Mouse (Mus musculus) lung, embryonic 15.5 days (tissue): Measurements from ENCODE around the gene Dnah9. TPM values are rescaled to one million over a fixed set of nuclear protein-coding genes. Genes with fewer than 3 reads are reported as not detected.

Experiments used
- ATAC-seq: fragments of 200-750 bp; cut with Nextera tagmentation; 2 replicates; pipeline ENCODE4 v1.8.0; 2017; ENCODE audit warnings: moderate number of reproducible peaks, borderline replicate concordance; ENCODE audit not compliant: low FRiP score, low TSS enrichment; ENCODE audit errors: extremely low read depth
- H3K27ac ChIP-seq: fragments of 300-500 bp; sonication (generic); 2 replicates; pipeline ENCODE4 v1.5.1; 2015; ENCODE audit warnings: moderate library complexity, mild to moderate bottlenecking, inconsistent platforms
- H3K27me3 ChIP-seq: fragments of 300-500 bp; sonication (generic); 2 replicates; pipeline ENCODE4 v1.6.1; 2015; ENCODE audit warnings: inconsistent platforms
- H3K36me3 ChIP-seq: fragments of 300-500 bp; sonication (generic); 2 replicates; pipeline ENCODE4 v1.6.1; 2015; ENCODE audit warnings: inconsistent platforms
- H3K4me1 ChIP-seq: fragments of 300-500 bp; sonication (generic); 2 replicates; pipeline ENCODE4 v1.6.1; 2015; ENCODE audit warnings: inconsistent platforms
- H3K4me2 ChIP-seq: fragments of 300-500 bp; sonication (generic); 2 replicates; pipeline ENCODE4 v1.6.1; 2015; ENCODE audit warnings: inconsistent platforms, mild to moderate bottlenecking, moderate library complexity
- H3K4me3 ChIP-seq: fragments of 300-500 bp; sonication (generic); 2 replicates; pipeline ENCODE4 v1.5.1; 2015; ENCODE audit warnings: mild to moderate bottlenecking, inconsistent platforms
- H3K9ac ChIP-seq: fragments of 300-500 bp; sonication (generic); 2 replicates; pipeline ENCODE4 v1.6.1; 2015; ENCODE audit warnings: inconsistent platforms
- H3K9me3 ChIP-seq: fragments of 300-500 bp; sonication (generic); 2 replicates; pipeline ENCODE4 v1.6.1; 2016; ENCODE audit warnings: inconsistent platforms
- WGBS: fragments of 180-500 bp; shearing (Covaris S2); methylation state at CpG from one replicate; pipeline ENCODE4 v1.1.7; 2015; 5-methylcytosine and 5-hydroxymethylcytosine counted together
- polyA plus RNA-seq: library from polyadenylated mRNA; unstranded; fragments of >200 nt; fragmentation: Nextera tagmentation; extraction: Ambion mirVana; gene quantifications from 2 replicates; pipeline ENCODE4 v1.2.1, GENCODE M21; 2015

The Dnah9 gene
- polyA plus RNA-seq, 1 experiment from 2014 or later, result 0.42 TPM

DNA sequence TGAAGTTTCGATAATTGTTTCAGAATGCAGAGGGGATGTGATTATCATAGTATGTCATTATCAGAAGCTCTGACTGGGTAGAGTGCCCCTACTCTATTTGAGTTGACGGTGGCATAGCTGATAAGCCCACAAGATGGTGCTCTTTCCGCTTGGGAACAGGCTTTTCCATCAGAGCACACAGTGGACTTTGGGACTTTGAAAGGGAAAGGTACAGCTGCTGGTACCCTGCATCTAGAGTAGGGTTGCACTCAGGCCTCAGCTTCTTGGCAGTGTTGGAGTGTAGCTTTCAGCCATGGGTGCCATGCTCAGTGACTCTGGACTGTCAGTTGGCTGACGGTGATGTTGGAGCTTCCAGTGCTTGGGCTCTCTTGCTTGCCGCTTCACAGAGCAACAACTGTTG, 348.1 kb downstream of the Dnah9 start:
- whole genome bisulfite sequencing, result 71% methylated on average over 5 of the region's 5 CpGs
- no peak for ATAC-seq

DNA sequence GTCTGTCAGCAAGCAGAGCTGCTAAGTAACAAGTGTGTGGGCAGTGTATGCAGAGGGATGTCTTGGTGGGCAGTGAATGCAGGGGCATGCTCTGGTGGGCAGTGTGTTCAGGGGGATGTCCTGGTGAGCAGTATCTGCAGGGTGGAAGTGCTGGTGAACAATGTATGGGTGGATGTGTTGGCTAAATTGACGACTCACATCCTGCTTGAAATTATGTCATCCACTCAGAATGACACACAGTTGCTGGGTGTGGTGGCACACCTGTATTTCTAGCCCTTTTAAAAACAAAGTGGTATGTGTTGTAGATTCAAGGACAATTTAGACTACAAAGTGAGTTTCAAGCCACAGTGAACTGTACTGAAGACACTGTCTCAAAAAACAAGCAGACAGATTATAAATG, 350.2 kb downstream of the Dnah9 start:
- Histone ChIP-seq H3K27ac (no peak overlapping the region), H3K9ac (no peak overlapping the region), H3K36me3 (peaks cover 44% of the 10 kb centered on the region), H3K4me2 (no peak overlapping the region), H3K9me3 (no peaks in the 10 kb centered on the region), H3K4me3 (no peak overlapping the region), H3K4me1 (no peaks in the 10 kb centered on the region), H3K27me3 (no peaks in the 10 kb centered on the region)
- ATAC-seq, result no peak
- WGBS, result 41% methylated on average over 1 of the region's 1 CpGs

More for the DNA sequence above, 348.1 kb downstream of the Dnah9 start:
- no peak overlapping the region for H3K27ac ChIP-seq
- no peak overlapping the region for H3K4me2 ChIP-seq
- H3K36me3 ChIP-seq, result peaks cover 43% of the 10 kb centered on the region
- H3K9ac ChIP-seq, result no peak overlapping the region
- H3K9me3 ChIP-seq, result no peaks in the 10 kb centered on the region
- no peaks in the 10 kb centered on the region for H3K27me3 ChIP-seq
- no peak overlapping the region for H3K4me3 ChIP-seq
- H3K4me1 ChIP-seq, result no peaks in the 10 kb centered on the region

DNA sequence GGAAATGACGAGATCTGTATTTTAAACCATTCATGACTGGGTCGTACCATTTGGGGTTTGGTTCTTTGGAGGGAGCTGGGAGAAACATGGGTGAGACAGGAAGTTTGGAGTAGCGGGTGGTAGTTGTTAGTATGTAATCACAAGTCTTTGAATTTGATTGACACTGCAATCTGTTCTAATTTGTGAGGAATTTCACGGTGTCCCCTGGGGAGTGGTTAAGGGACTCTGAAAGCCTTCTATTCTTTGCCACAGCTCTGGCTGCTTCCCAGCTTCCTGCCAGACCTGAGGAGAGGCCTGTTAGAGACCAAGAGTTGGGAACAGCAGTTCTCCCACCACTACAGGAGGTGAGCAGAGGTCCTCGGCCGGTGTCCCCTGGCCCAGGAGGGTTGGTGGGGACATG, 352.1 kb downstream of the Dnah9 start:
- no peak for ATAC-seq
- WGBS, result 74% methylated on average over 6 of the region's 6 CpGs
- peaks cover 30% of the 10 kb centered on the region; the same call in 1 of the 2 replicates for H3K36me3 ChIP-seq
- no peak overlapping the region for H3K4me3 ChIP-seq
- H3K4me1 ChIP-seq, result no peaks in the 10 kb centered on the region
- no peak overlapping the region for H3K4me2 ChIP-seq
- no peak overlapping the region for H3K9ac ChIP-seq
- H3K9me3 ChIP-seq, result no peaks in the 10 kb centered on the region
- no peaks in the 10 kb centered on the region for H3K27me3 ChIP-seq
- H3K27ac ChIP-seq, result no peak overlapping the region

DNA sequence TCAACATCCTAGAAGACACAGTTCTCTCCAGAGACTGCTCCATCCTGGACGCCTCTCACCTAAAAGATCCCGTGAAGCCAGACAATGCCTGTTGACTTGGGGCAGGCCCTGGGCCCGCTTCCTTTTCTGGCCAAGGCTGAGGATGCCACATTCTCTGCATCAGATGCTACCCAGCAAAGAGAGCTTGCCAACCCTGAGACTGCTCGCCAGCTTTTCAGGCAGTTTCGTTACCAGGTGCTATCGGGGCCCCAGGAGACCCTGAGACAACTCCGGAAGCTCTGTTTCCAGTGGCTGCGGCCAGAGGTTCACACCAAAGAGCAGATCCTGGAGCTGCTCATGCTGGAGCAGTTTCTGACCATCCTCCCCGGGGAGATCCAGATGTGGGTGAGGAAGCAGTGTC, 354.0 kb downstream of the Dnah9 start:
- Histone ChIP-seq H3K27me3 (no peaks in the 10 kb centered on the region), H3K4me3 (no peak overlapping the region), H3K27ac (no peak overlapping the region), H3K9ac (no peak overlapping the region), H3K4me1 (no peaks in the 10 kb centered on the region), H3K4me2 (no peak overlapping the region), H3K36me3 (peaks cover 27% of the 10 kb centered on the region; the same call in 1 of the 2 replicates), H3K9me3 (no peaks in the 10 kb centered on the region)
- 87% methylated on average over 9 of the region's 9 CpGs for WGBS
- ATAC-seq, result no peak

DNA sequence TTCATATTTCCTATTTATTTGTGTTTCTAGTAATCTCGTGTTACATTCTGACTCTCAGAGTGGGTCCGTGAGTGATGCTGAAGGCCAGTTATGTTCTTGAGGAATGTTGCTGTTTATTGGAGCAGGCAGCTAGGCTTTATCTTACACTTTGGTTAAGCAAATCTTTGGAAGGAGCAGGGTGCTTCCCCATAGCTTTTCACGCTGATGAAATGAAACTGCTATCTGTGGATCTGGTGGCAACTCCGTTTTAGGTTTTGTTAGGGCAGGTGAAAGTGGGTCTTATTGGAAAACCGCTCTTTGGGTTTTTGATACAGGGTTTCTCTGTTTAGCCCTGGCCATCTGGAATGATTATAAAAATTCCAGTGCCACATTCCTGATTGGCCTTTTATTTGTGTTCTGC, 356.3 kb downstream of the Dnah9 start:
- no peak for ATAC-seq
- peaks cover 24% of the 10 kb centered on the region; the same call in 1 of the 2 replicates for H3K36me3 ChIP-seq
- peaks cover 4% of the 10 kb centered on the region for H3K4me1 ChIP-seq
- H3K9ac ChIP-seq, result no peak overlapping the region
- WGBS, result 35% methylated on average over 5 of the region's 5 CpGs
- no peak overlapping the region for H3K4me2 ChIP-seq
- no peak overlapping the region for H3K27ac ChIP-seq
- H3K9me3 ChIP-seq, result no peaks in the 10 kb centered on the region
- no peaks in the 10 kb centered on the region for H3K27me3 ChIP-seq
- no peak overlapping the region for H3K4me3 ChIP-seq

DNA sequence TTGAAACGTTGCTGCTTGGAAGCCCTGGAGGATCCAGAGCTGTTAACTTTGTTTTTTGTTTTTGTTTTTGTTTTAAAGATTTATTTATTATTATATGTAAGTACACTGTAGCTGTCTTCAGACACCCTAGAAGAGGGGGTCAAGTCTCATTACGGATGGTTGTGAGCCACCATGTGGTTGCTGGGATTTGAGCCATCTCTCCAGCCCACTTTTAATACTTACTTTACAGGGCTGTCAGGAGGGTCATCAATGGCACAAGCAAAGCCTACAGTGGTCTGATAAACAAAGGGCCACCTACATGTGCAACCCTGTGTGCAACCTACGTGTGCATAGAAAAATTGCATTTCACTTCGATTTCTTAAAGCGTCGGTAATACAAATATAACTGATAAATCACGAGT, 360.8 kb downstream of the Dnah9 start:
- 31% methylated on average over 7 of the region's 7 CpGs for WGBS
- H3K4me2 ChIP-seq, result peak overlapping the region; percentile 90
- peak overlapping the region; percentile 85 for H3K4me3 ChIP-seq
- ATAC-seq, result no peak
- peak overlapping the region; percentile 79 for H3K9ac ChIP-seq
- H3K4me1 ChIP-seq, result peaks cover 7% of the 10 kb centered on the region
- H3K27ac ChIP-seq, result peak overlapping the region; percentile 92
- no peaks in the 10 kb centered on the region for H3K36me3 ChIP-seq
- no peaks in the 10 kb centered on the region for H3K27me3 ChIP-seq
- H3K9me3 ChIP-seq, result no peaks in the 10 kb centered on the region

DNA sequence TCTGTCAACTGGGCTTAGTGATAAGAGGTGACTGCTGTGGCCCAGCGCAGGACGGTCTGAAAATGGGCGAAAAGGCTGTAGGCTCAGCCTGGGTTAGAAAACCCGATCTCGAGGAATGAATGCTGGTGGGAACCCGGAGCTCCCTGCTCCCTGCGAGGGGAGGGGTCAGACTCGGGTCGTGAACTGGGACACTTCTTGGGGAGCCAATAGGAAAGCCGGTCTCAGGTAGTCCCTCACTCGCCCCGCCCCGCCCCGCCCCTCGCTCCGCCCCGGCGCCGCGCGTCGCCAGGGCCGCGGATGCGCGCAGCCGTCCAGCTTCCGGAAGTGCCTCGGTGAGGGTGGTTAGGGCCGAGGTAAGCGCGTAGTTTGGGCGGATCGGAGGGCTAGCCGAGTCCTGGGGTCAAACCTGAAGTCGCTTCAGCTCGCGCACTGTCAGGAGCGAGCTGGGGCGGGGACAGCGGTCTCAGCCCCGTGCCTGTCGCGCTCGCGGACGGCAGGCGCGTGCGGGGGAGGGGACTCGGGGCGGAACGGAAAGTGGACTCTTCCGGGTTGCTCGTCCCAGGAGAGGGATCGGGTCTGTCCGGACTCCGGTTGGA, 361.3 kb downstream of the Dnah9 start, which contains the start of gene Zkscan6:
Gene Zkscan6, plus strand, starts transcription at position 267 of the 596 bp plus-strand sequence.
- Histone ChIP-seq H3K9ac (peak within 1 kb of the TSS; percentile 79), H3K4me3 (peak within 1 kb of the TSS; percentile 85), H3K9me3 (no peaks in the 10 kb centered on the region), H3K4me2 (peak within 1 kb of the TSS; percentile 90), H3K27ac (peak within 1 kb of the TSS; percentile 92), H3K27me3 (no peaks in the 10 kb centered on the region), H3K36me3 (no peaks in the 10 kb centered on the region), H3K4me1 (peaks cover 7% of the 10 kb centered on the region)
- peak; percentile 99 for ATAC-seq
- under 1% methylated on average over 57 of the region's 58 CpGs for WGBS

DNA sequence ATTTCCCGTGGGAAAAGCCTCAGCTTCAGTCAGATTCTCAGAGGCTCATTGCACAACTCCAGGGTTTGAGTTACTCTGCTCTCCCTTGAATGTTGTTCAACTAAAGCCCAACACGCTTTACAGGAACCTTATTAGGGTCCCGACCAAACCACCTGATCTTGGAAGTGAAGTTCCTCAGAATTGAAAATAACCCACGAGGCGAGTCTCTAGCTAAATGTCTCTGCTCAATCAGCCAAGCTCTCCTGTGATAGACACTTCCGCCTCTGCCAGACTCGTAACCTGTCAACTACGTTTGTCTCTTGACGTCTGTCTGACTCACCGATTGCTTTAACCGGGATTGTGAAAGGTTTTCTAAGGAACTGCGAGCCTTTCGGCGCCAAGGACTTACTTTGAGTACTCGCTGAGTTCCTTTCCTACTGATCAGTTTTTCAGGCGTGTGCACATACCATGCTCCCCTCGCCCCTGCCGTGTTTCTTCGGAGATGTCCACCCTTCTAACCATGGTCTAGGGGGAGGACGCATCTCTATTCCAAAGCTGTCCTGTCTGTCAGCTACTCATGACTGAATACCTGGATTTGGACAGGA, 361.9 kb downstream of the Dnah9 start:
- WGBS, result 1% methylated on average over 20 of the region's 20 CpGs
- H3K27ac ChIP-seq, result peak overlapping the region; percentile 60
- ATAC-seq, result peak; percentile 40

DNA sequence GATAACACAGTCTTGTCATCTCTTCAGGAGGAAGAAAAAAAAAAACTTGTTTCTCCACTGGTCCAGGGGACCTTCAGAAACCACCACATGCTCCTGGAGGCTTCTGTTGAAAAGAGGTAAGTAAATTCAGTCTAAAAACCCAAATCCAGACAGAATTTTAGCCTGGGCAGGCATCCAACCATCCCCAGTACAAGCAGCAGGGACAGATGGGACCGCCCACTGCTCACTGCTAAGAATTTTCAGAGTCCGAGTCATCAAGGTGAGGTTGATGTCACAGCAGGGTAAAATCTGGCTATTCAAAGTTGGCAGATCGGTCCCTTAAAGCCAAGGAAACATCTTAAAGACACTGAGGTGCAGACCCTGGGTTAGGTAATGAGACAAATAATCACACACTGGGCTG, 366.5 kb downstream of the Dnah9 start:
- Histone ChIP-seq H3K9ac (no peak overlapping the region), H3K27ac (no peak overlapping the region), H3K27me3 (no peaks in the 10 kb centered on the region), H3K4me1 (peaks cover 3% of the 10 kb centered on the region; the same call in 1 of the 2 replicates), H3K9me3 (no peaks in the 10 kb centered on the region), H3K4me2 (no peak overlapping the region), H3K4me3 (no peak overlapping the region), H3K36me3 (no peaks in the 10 kb centered on the region)
- no peak for ATAC-seq
- WGBS, result 39% methylated on average over 3 of the region's 3 CpGs

More for the DNA sequence above, 361.9 kb downstream of the Dnah9 start:
- Histone ChIP-seq H3K27me3 (no peaks in the 10 kb centered on the region), H3K4me3 (peak overlapping the region; percentile 85), H3K36me3 (no peaks in the 10 kb centered on the region), H3K9ac (peak overlapping the region; percentile 79), H3K4me1 (peaks cover 7% of the 10 kb centered on the region), H3K9me3 (no peaks in the 10 kb centered on the region), H3K4me2 (peak overlapping the region; percentile 90)

DNA sequence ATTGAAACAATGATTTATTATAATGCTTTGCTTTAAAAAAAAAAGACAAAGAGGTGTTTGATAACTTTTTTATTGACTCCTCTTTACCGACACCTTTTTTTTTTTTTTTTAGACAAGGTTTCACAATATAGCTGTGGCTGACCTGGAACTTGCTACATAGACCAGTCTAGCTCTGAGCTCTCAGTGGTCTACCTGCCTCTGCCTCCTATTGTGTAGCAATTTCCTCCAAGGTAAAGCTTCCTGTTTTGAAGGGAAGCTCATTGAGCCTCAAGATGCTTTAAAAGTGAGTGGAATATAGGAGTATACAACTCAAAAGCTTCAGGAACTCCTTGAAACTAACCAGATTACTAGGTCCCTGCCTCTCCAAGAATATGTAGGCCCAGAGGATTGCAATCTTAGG, 372.5 kb downstream of the Dnah9 start:
- no peak overlapping the region for H3K4me2 ChIP-seq
- H3K4me3 ChIP-seq, result no peak overlapping the region
- WGBS, result 79% methylated on average over 1 of the region's 1 CpGs

DNA sequence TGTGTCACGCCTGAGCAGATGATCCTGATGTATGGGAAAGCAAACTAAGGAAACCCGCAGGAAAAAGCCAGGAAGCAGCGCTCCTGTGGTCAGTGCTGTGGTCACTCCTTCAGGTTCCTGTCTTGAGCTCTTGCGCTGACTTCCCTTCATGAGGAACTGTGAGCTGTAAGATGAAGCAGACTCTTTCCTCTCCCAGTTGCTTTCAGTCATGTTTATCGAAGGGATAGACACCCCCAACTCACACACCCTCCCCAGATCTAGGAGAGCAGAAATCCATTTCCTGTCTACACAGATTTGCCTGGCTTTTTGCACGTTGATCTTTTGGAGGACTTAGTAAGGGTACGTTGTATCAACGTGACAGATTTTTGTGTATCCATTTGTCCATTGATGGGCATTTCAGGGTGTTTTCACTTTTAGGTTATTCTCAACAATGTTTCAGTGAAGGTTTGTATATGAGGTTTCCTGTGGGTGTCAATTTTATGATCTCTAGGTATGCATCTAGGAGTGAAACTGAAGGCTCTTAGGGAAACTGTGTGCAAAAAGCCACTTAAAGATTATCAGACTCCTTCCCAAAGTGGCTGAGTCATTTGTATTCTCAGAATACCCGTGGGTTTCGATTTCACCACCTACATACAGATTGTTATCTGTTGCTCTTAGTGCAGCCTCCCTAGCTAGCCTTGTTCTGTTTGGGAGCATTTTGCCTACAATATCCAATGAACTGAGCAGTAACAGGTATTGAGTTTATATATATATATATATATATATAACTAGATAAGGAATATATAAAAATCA, 373.7 kb downstream of the Dnah9 start:
- H3K4me2 ChIP-seq, result no peak overlapping the region
- WGBS, result 52% methylated on average over 10 of the region's 10 CpGs
- H3K9me3 ChIP-seq, result no peaks in the 10 kb centered on the region
- H3K27ac ChIP-seq, result no peak overlapping the region
- H3K4me1 ChIP-seq, result no peaks in the 10 kb centered on the region
- no peak for ATAC-seq
- no peak overlapping the region for H3K9ac ChIP-seq
- H3K36me3 ChIP-seq, result no peaks in the 10 kb centered on the region
- no peak overlapping the region for H3K4me3 ChIP-seq
- H3K27me3 ChIP-seq, result no peaks in the 10 kb centered on the region

More for the DNA sequence above, 372.5 kb downstream of the Dnah9 start:
- H3K9ac ChIP-seq, result no peak overlapping the region
- no peaks in the 10 kb centered on the region for H3K4me1 ChIP-seq
- H3K9me3 ChIP-seq, result no peaks in the 10 kb centered on the region
- ATAC-seq, result no peak
- H3K36me3 ChIP-seq, result no peaks in the 10 kb centered on the region
- no peak overlapping the region for H3K27ac ChIP-seq
- H3K27me3 ChIP-seq, result no peaks in the 10 kb centered on the region

DNA sequence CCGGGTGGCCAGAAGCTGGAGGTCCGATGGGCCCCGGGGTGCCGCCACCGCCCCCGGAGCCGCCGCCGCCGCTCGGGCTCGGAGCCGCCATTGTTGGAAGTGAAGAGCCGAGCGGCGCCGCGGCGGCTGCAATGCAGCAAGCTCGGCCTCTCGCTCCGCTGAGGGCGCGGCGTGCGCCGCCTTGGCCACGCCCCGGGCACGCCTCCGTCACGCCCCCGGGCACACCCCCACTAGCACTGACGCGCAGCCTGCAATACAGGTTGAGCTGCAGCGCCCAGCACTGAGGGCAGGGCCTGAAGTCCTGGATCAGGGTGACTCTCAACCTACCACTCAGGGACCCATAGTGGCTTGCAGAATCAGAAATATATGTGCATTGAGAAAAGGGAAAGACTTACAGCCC, 380.2 kb downstream of the Dnah9 start, which contains the start of gene Map2k4:
Gene Map2k4, minus strand, starts transcription at position 144 of the 400 bp plus-strand sequence.
- ATAC-seq, result peak; percentile 100
- no peaks in the 10 kb centered on the region for H3K9me3 ChIP-seq
- H3K4me2 ChIP-seq, result peak within 1 kb of the TSS; percentile 69
- no peaks in the 10 kb centered on the region for H3K36me3 ChIP-seq
- no peaks in the 10 kb centered on the region for H3K27me3 ChIP-seq
- 0% methylated on average over 36 of the region's 36 CpGs for WGBS
- H3K27ac ChIP-seq, result peak within 1 kb of the TSS; percentile 87
- peaks cover 20% of the 10 kb centered on the region for H3K4me1 ChIP-seq
- peak within 1 kb of the TSS; percentile 98 for H3K4me3 ChIP-seq
- H3K9ac ChIP-seq, result peak within 1 kb of the TSS; percentile 96
